Mouse (Mus musculus) inflammation-experienced regulatory T-cells, adult 6 months (primary cell): ENCODE results near the gene Scly. TPM values are rescaled to one million over a fixed set of nuclear protein-coding genes. Genes with fewer than 3 reads are reported as not detected.
A peak's percentile ranks its signal among the peaks of the same experiment; 100 is the strongest.

Experiments
- ATAC-seq: one replicate; pipeline ENCODE4 v1.8.0; 2017
- polyA plus RNA-seq, 3 experiments: library from polyadenylated mRNA; unstranded; fragments of 100-300 nt; shearing (Covaris generic); gene quantifications; one replicate each; pipeline ENCODE4 v1.2.1; 2017

Gene Scly
- polyA plus RNA-seq, 3 experiments from 2014 or later, result 64.1 to 75.8 (median 73.6) TPM

GRCm38 (mm10) chr1:91301206-91301920 is 3.2 kb downstream of the Scly start:
- ATAC-seq, result no peak

- ATAC-seq, result no peak
These were observed 3.9 kb downstream of the Scly start for GRCm38 (mm10) chr1:91302021-91302420.

- no peak for ATAC-seq
These were observed 6.5 kb downstream of the Scly start for GRCm38 (mm10) chr1:91304621-91305020.

- ATAC-seq, result no peak
These were observed 11.4 kb downstream of the Scly start for GRCm38 (mm10) chr1:91309366-91310085.

GRCm38 (mm10) chr1:91312273-91312672 is 14.1 kb downstream of the Scly start:
- ATAC-seq, result no peak

- ATAC-seq, result no peak
These were observed 15.1 kb downstream of the Scly start for GRCm38 (mm10) chr1:91313251-91313650.

- no peak for ATAC-seq
These were observed 19.5 kb downstream of the Scly start for GRCm38 (mm10) chr1:91317656-91318055.

- no peak for ATAC-seq
These were observed 23.8 kb downstream of the Scly start, which contains the start of gene Espnl for GRCm38 (mm10) chr1:91321760-91322438. Espnl (plus strand) TSS chr1:91322075.

- ATAC-seq, result no peak
These were observed 26.5 kb downstream of the Scly start for GRCm38 (mm10) chr1:91324646-91325045.

- ATAC-seq, result no peak
These were observed 27.4 kb downstream of the Scly start for GRCm38 (mm10) chr1:91325488-91326042.

GRCm38 (mm10) chr1:91332102-91332501 is 34.0 kb downstream of the Scly start:
- ATAC-seq, result no peak

GRCm38 (mm10) chr1:91333582-91333981 is 35.4 kb downstream of the Scly start:
- ATAC-seq, result no peak

GRCm38 (mm10) chr1:91337355-91337754 is 39.2 kb downstream of the Scly start:
- ATAC-seq, result no peak

- no peak for ATAC-seq
These were observed 45.9 kb downstream of the Scly start for GRCm38 (mm10) chr1:91344001-91344400.

- ATAC-seq, result no peak
These were observed 47.0 kb downstream of the Scly start for GRCm38 (mm10) chr1:91344921-91345685.

GRCm38 (mm10) chr1:91346892-91347291 is 48.8 kb downstream of the Scly start:
- ATAC-seq, result peak; percentile 63

GRCm38 (mm10) chr1:91350841-91351240 is 52.7 kb downstream of the Scly start, which contains the start of gene Klhl30:
Klhl30 (plus strand) TSS chr1:91351016.
- no peak for ATAC-seq

- no peak for ATAC-seq
These were observed 53.1 kb downstream of the Scly start for GRCm38 (mm10) chr1:91351249-91351648.

- ATAC-seq, result no peak
These were observed 54.1 kb downstream of the Scly start for GRCm38 (mm10) chr1:91352277-91352676.

- no peak for ATAC-seq
These were observed 58.0 kb downstream of the Scly start for GRCm38 (mm10) chr1:91356105-91356504.

GRCm38 (mm10) chr1:91362113-91362512 is 64.0 kb downstream of the Scly start:
- ATAC-seq, result no peak
